Mouse (Mus musculus) C2C12 (cell line): ENCODE results near the gene Acsbg2.

Experiments used
- MAX ChIP-seq: IDR thresholded peaks from one replicate; pipeline ENCODE4 v1.6.1; 2011; ENCODE audit warnings: mild to moderate bottlenecking, control low read depth
- MYOG ChIP-seq: IDR thresholded peaks from one replicate; pipeline ENCODE4 v1.6.1; 2011; ENCODE audit not compliant: control insufficient read depth, insufficient read length; ENCODE audit errors: extremely low read depth
- USF1 ChIP-seq: IDR thresholded peaks from one replicate; pipeline ENCODE4 v1.6.1; 2011; ENCODE audit warnings: low read depth, mild to moderate bottlenecking, control low read depth, moderate library complexity

GRCm38 (mm10) chr17:56913444-56913843, 39.2 kb upstream of the Acsbg2 start:
- TF ChIP-seq MAX (no peak), MYOG (no peak), USF1 (no peak)
